Mouse (Mus musculus) spleen, postnatal 4 days (tissue): Measurements from ENCODE around the gene Limd2.
"Not testable (repeated sequence)": the region's sequence is repeated elsewhere in the genome, so short reads cannot be mapped to it uniquely, and the experiment has no call there.

Experiments
- DNase-seq, 2 experiments: peaks; one replicate each; pipeline ENCODE4 v3.0.0; 2022; ENCODE audit warnings: low spot score in 2 of 2

Gene Limd2

GRCm38 (mm10) chr11:106160841-106161721 lies at the start of gene Limd2, which contains the start of gene Gm10840:
Gene Limd2, minus strand, starts transcription at chr11:106160860.
Gene Gm10840, plus strand, starts transcription at chr11:106160850.
- DNase-seq, result peak; percentile 51 to 82

- no peak for DNase-seq
Observed at GRCm38 (mm10) chr11:106202123-106202465, 41.4 kb upstream of the Limd2 start, which contains the start of gene Strada. Gene Strada, minus strand, starts transcription at chr11:106202168.

- DNase-seq, result no peak
Observed at GRCm38 (mm10) chr11:106201337-106202122, 40.9 kb upstream of the Limd2 start.

GRCm38 (mm10) chr11:106200756-106201155 lies 40.1 kb upstream of the Limd2 start:
- DNase-seq, result no peak

GRCm38 (mm10) chr11:106199997-106200396 lies 39.3 kb upstream of the Limd2 start:
- DNase-seq, result not testable (repeated sequence)

GRCm38 (mm10) chr11:106198277-106198676 lies 37.6 kb upstream of the Limd2 start:
- DNase-seq, result no peak

- no peak for DNase-seq
Observed at GRCm38 (mm10) chr11:106195341-106195740, 34.7 kb upstream of the Limd2 start.

- DNase-seq, result no peak
Observed at GRCm38 (mm10) chr11:106194891-106195290, 34.2 kb upstream of the Limd2 start.

GRCm38 (mm10) chr11:106194155-106194541 lies 33.5 kb upstream of the Limd2 start:
- DNase-seq, result no peak

GRCm38 (mm10) chr11:106193371-106194154 lies 32.9 kb upstream of the Limd2 start:
- DNase-seq, result peak; percentile 98 to 99

- no peak for DNase-seq
Observed at GRCm38 (mm10) chr11:106192657-106193370, 32.2 kb upstream of the Limd2 start.

- DNase-seq, result no peak
Observed at GRCm38 (mm10) chr11:106192241-106192640, 31.6 kb upstream of the Limd2 start.

GRCm38 (mm10) chr11:106191716-106192115 lies 31.1 kb upstream of the Limd2 start:
- DNase-seq, result no peak

GRCm38 (mm10) chr11:106187326-106187725 lies 26.7 kb upstream of the Limd2 start:
- DNase-seq, result no peak

- no peak for DNase-seq
Observed at GRCm38 (mm10) chr11:106180449-106180801, 19.8 kb upstream of the Limd2 start.

GRCm38 (mm10) chr11:106179711-106180448 lies 19.2 kb upstream of the Limd2 start:
- no peak for DNase-seq

GRCm38 (mm10) chr11:106178036-106178782 lies 17.5 kb upstream of the Limd2 start:
- no peak for DNase-seq

GRCm38 (mm10) chr11:106176372-106176771 lies 15.7 kb upstream of the Limd2 start:
- DNase-seq, result no peak

GRCm38 (mm10) chr11:106175081-106175480 lies 14.4 kb upstream of the Limd2 start:
- peak in 1 of 2 experiments; percentile 47 for DNase-seq

GRCm38 (mm10) chr11:106174372-106174771 lies 13.7 kb upstream of the Limd2 start:
- DNase-seq, result no peak
